Mouse (Mus musculus) MEL (cell line): ENCODE results near the gene Cdr2l. TPM values are rescaled to one million over a fixed set of nuclear protein-coding genes. Genes with fewer than 3 reads are reported as not detected.

Experiments
- DNase-seq: peaks from one replicate; pipeline ENCODE4 v3.0.0; 2011; ENCODE audit warnings: low read depth, low spot score
- H3K27ac ChIP-seq: 2 replicates; pipeline ENCODE4 v1.5.1; 2012; ENCODE audit warnings: low read depth, mild to moderate bottlenecking, control low read depth, low read length, moderate library complexity; ENCODE audit not compliant: control insufficient read depth
- H3K27me3 ChIP-seq, 2 experiments: fragments of 150-350 bp in 1 of 2; sonication (generic) in 1 of 2; 2 replicates each; pipeline ENCODE4 v1.6.1; 2012; ENCODE audit warnings: low read length in 2 of 2, mild to moderate bottlenecking in 2 of 2, improper control_type of control experiment in 1 of 2, moderate library complexity in 1 of 2; ENCODE audit not compliant: insufficient read depth in 2 of 2, control insufficient read depth in 1 of 2
- H3K36me3 ChIP-seq, 2 experiments: 2 replicates each; pipeline ENCODE4 v1.6.1; 2012 to 2014; ENCODE audit warnings: low read length in 2 of 2, improper control_type of control experiment in 1 of 2, inconsistent platforms in 1 of 2, mild to moderate bottlenecking in 1 of 2; ENCODE audit not compliant: insufficient read depth in 2 of 2, control insufficient read depth in 1 of 2
- H3K4me1 ChIP-seq, 2 experiments: fragments of 150-350 bp in 1 of 2; sonication (generic) in 1 of 2; 2 replicates each; pipeline ENCODE4 v1.6.1; 2012; ENCODE audit warnings: low read length in 2 of 2, improper control_type of control experiment in 1 of 2, mild to moderate bottlenecking in 1 of 2; ENCODE audit not compliant: insufficient read depth in 2 of 2, control insufficient read depth in 1 of 2
- H3K4me3 ChIP-seq, 2 experiments: fragments of 150-350 bp in 1 of 2; sonication (generic) in 1 of 2; 2 replicates each; pipeline ENCODE4 v1.5.1; 2012; ENCODE audit warnings: low read depth in 2 of 2, low read length in 2 of 2, mild to moderate bottlenecking in 2 of 2, moderate library complexity in 2 of 2, control low read depth in 1 of 2, improper control_type of control experiment in 1 of 2; ENCODE audit not compliant: control insufficient read depth in 1 of 2, insufficient read depth in 1 of 2
- H3K79me2 ChIP-seq: 2 replicates; pipeline ENCODE4 v1.6.1; 2012; ENCODE audit warnings: mild to moderate bottlenecking, low read length, moderate library complexity; ENCODE audit not compliant: control insufficient read depth, poor library complexity, insufficient read depth
- H3K9ac ChIP-seq: 2 replicates; pipeline ENCODE4 v1.6.1; 2012; ENCODE audit warnings: low read depth, mild to moderate bottlenecking, control low read depth, low read length, moderate library complexity; ENCODE audit not compliant: control insufficient read depth, poor library complexity, severe bottlenecking
- H3K9me3 ChIP-seq: fragments of 150-350 bp; sonication (generic); replicated peaks from 2 replicates; pipeline ENCODE4 v1.6.1; 2012; ENCODE audit warnings: mild to moderate bottlenecking, low read length, improper control_type of control experiment, moderate library complexity; ENCODE audit not compliant: insufficient read depth
- CHD1 ChIP-seq: IDR thresholded peaks from 2 replicates; pipeline ENCODE4 v1.6.1; 2012; ENCODE audit warnings: low read depth, mild to moderate bottlenecking, inconsistent platforms, low read length, improper control_type of control experiment
- CHD2 ChIP-seq: IDR thresholded peaks from 2 replicates; pipeline ENCODE4 v1.6.1; 2011; ENCODE audit warnings: low read length, improper control_type of control experiment
- CTCF ChIP-seq, 3 experiments: IDR thresholded peaks in 2 of 3; conservative IDR thresholded peaks in 1 of 3; 2 replicates each; pipeline ENCODE4 v1.5.1; 2011 to 2012; ENCODE audit warnings: low read length in 3 of 3, low read depth in 2 of 3, mild to moderate bottlenecking in 2 of 3, improper control_type of control experiment in 1 of 3, inconsistent platforms in 1 of 3, mixed read lengths in 1 of 3, moderate library complexity in 1 of 3; ENCODE audit not compliant: control insufficient read depth in 1 of 3, insufficient read depth in 1 of 3, poor library complexity in 1 of 3, severe bottlenecking in 1 of 3
- E2F4 ChIP-seq: IDR thresholded peaks from 2 replicates; pipeline ENCODE4 v1.6.1; 2011; ENCODE audit warnings: low read depth, low read length, improper control_type of control experiment, borderline replicate concordance
- EP300 ChIP-seq, 2 experiments: IDR thresholded peaks; 2 replicates each; pipeline ENCODE4 v1.6.1; 2011; ENCODE audit warnings: improper control_type of control experiment in 2 of 2, low read length in 2 of 2, low read depth in 1 of 2, mild to moderate bottlenecking in 1 of 2
- GATA1 ChIP-seq: IDR thresholded peaks from 2 replicates; pipeline ENCODE4 v1.6.1; 2011; ENCODE audit warnings: low read depth, low read length, improper control_type of control experiment
- HCFC1 ChIP-seq: IDR thresholded peaks from 2 replicates; pipeline ENCODE4 v1.6.1; 2012; ENCODE audit warnings: low read depth, mild to moderate bottlenecking, inconsistent platforms, low read length, improper control_type of control experiment, moderate library complexity
- MAFK ChIP-seq: IDR thresholded peaks from 2 replicates; pipeline ENCODE4 v1.6.1; 2011; ENCODE audit warnings: low read depth, mild to moderate bottlenecking, low read length, improper control_type of control experiment, borderline replicate concordance
- MYC ChIP-seq: IDR thresholded peaks from 2 replicates; pipeline ENCODE4 v1.6.1; 2011; ENCODE audit warnings: low read depth, mild to moderate bottlenecking, low read length, improper control_type of control experiment, moderate library complexity
- NELFE ChIP-seq: IDR thresholded peaks from 2 replicates; pipeline ENCODE4 v1.6.1; 2011; ENCODE audit warnings: low read depth, low read length, improper control_type of control experiment
- POLR2AphosphoS2 ChIP-seq: IDR thresholded peaks from 2 replicates; pipeline ENCODE4 v1.6.1; 2011; ENCODE audit warnings: low read length, improper control_type of control experiment
- POLR2AphosphoS5 ChIP-seq: IDR thresholded peaks from 2 replicates; pipeline ENCODE4 v1.6.1; 2012; ENCODE audit warnings: low read depth, borderline replicate concordance, mild to moderate bottlenecking, inconsistent platforms, low read length, moderate library complexity, mixed read lengths
- SMC3 ChIP-seq: IDR thresholded peaks from 2 replicates; pipeline ENCODE4 v1.6.1; 2011; ENCODE audit warnings: low read depth, low read length, improper control_type of control experiment
- TAL1 ChIP-seq: IDR thresholded peaks from 2 replicates; pipeline ENCODE4 v1.6.1; 2012; ENCODE audit warnings: mild to moderate bottlenecking, inconsistent platforms, low read length, moderate library complexity, mixed read lengths
- TCF12 ChIP-seq: IDR thresholded peaks from 2 replicates; pipeline ENCODE4 v1.6.1; 2014; ENCODE audit warnings: low read depth, mild to moderate bottlenecking, inconsistent platforms, low read length, improper control_type of control experiment, moderate library complexity
- UBTF ChIP-seq: IDR thresholded peaks from 2 replicates; pipeline ENCODE4 v1.6.1; 2012; ENCODE audit warnings: low read depth, mild to moderate bottlenecking, inconsistent platforms, low read length, improper control_type of control experiment, moderate library complexity, borderline replicate concordance; ENCODE audit not compliant: insufficient read depth
- ZC3H11A ChIP-seq: IDR thresholded peaks from 2 replicates; pipeline ENCODE4 v1.6.1; 2012; ENCODE audit warnings: low read depth, mild to moderate bottlenecking, inconsistent platforms, low read length, improper control_type of control experiment
- ZKSCAN1 ChIP-seq: IDR thresholded peaks from 2 replicates; pipeline ENCODE4 v1.6.1; 2012; ENCODE audit warnings: low read depth, mild to moderate bottlenecking, inconsistent platforms, low read length, improper control_type of control experiment, moderate library complexity
- ZMIZ1 ChIP-seq: IDR thresholded peaks from 2 replicates; pipeline ENCODE4 v1.6.1; 2012; ENCODE audit warnings: low read depth, mild to moderate bottlenecking, inconsistent platforms, low read length, improper control_type of control experiment, moderate library complexity
- ZNF384 ChIP-seq: IDR thresholded peaks from 2 replicates; pipeline ENCODE4 v1.6.1; 2012; ENCODE audit warnings: low read depth, mild to moderate bottlenecking, inconsistent platforms, low read length, improper control_type of control experiment
- polyA plus RNA-seq, 2 experiments: library from polyadenylated mRNA; stranded (reverse) in 1 of 2; unstranded in 1 of 2; fragments of >175 nt in 1 of 2; fragments of >200 nt in 1 of 2; gene quantifications; 2 replicates each; pipeline versions ENCODE4 v1.2.1 to v1.2.4; 2012; ENCODE audit warnings: low replicate concordance in 2 of 2, low read depth in 1 of 2; ENCODE audit not compliant: insufficient read length in 2 of 2, insufficient read depth in 1 of 2, missing spikeins in 1 of 2
- total RNA-seq: library from RNA; depleted of rRNA; stranded (reverse); fragments of 300-350 nt; gene quantifications from 2 replicates; pipeline ENCODE4 v1.2.3, GENCODE M21; 2012

The Cdr2l gene
- total and polyA plus RNA-seq, 3 experiments: 5.2 to 8.2 TPM; not detected in 1

GRCm38 (mm10) chr11:115344967-115345366 is 36.7 kb upstream of the Cdr2l start:
- no peaks in the 10 kb centered on the region for H3K9me3 ChIP-seq
- H3K79me2 ChIP-seq: no peaks in the 10 kb centered on the region
- H3K27me3 ChIP-seq: peaks cover 0 to 6% of the 10 kb centered on the region in 2 experiments; a peak in 2 of 4 replicates
- H3K4me1 ChIP-seq: peaks cover 0 to 21% of the 10 kb centered on the region in 2 experiments; a peak in 2 of 4 replicates
- no peak overlapping the region for H3K4me3 ChIP-seq
- no peak overlapping the region for H3K27ac ChIP-seq
- no peak overlapping the region for H3K9ac ChIP-seq
- no peak for TF ChIP-seq ZKSCAN1
- TF ChIP-seq UBTF: no peak
- no peak for TF ChIP-seq NELFE
- TF ChIP-seq MYC: no peak
- no peak for TF ChIP-seq GATA1
- TF ChIP-seq TAL1: no peak
- TF ChIP-seq CHD2: no peak
- no peak for TF ChIP-seq POLR2AphosphoS2
- TF ChIP-seq HCFC1: no peak
- TF ChIP-seq MAFK: no peak
- TF ChIP-seq ZNF384: no peak
- no peak for TF ChIP-seq E2F4
- no peak for TF ChIP-seq ZMIZ1
- TF ChIP-seq CTCF (IDR thresholded peaks at IDR 0.05 in 2 of 3, conservative IDR thresholded peaks at IDR 0.05 in 1 of 3; ENCODE audit: control insufficient read depth in 1 of 3, insufficient read depth in 1 of 3, low read depth in 2 of 3, low read length in 3 of 3, poor library complexity in 1 of 3, severe bottlenecking in 1 of 3): no peak
- TF ChIP-seq SMC3: no peak
- no peak for TF ChIP-seq EP300 (IDR thresholded peaks at IDR 0.05; ENCODE audit: low read depth in 1 of 2, low read length in 2 of 2)
- peak; percentile 69 for DNase-seq
- peaks cover 0 to 2% of the 10 kb centered on the region in 2 experiments; a peak in 1 of 4 replicates for H3K36me3 ChIP-seq

- no peak overlapping the region for H3K4me3 ChIP-seq
- DNase-seq: no peak
- no peak for TF ChIP-seq TCF12
- no peak for TF ChIP-seq CHD2
- TF ChIP-seq E2F4: no peak
- TF ChIP-seq CHD1: no peak
- no peak for TF ChIP-seq ZC3H11A
- TF ChIP-seq POLR2AphosphoS5: no peak
- H3K36me3 ChIP-seq: peaks cover 0 to 2% of the 10 kb centered on the region in 2 experiments; a peak in 1 of 4 replicates
- no peaks in the 10 kb centered on the region for H3K79me2 ChIP-seq
- no peaks in the 10 kb centered on the region for H3K9me3 ChIP-seq
- H3K27ac ChIP-seq: no peak overlapping the region
- H3K9ac ChIP-seq: no peak overlapping the region
- peaks cover 0 to 21% of the 10 kb centered on the region in 2 experiments; a peak in 2 of 4 replicates for H3K4me1 ChIP-seq
- H3K27me3 ChIP-seq: peaks cover 0 to 5% of the 10 kb centered on the region in 2 experiments; a peak in 2 of 4 replicates
Observed at GRCm38 (mm10) chr11:115345515-115345914, 36.2 kb upstream of the Cdr2l start.
